Mouse (Mus musculus): ENCODE measurements around the gene Gfra4.
"Not testable (repeated sequence)": the region's sequence is repeated elsewhere in the genome, so short reads cannot be mapped to it uniquely, and the experiment has no call there.

Gfra4 gene

GRCm38 (mm10) chr2:131046025-131046424 is 3.1 kb upstream of the Gfra4 start:
- no peak for DNase-seq (ENCODE audit: low spot score)

GRCm38 (mm10) chr2:131044989-131045720 is 2.3 kb upstream of the Gfra4 start:
- peak; percentile 16 for DNase-seq (ENCODE audit: low spot score)

- no peak for DNase-seq (ENCODE audit: low spot score)
Observed at GRCm38 (mm10) chr2:131044354-131044852, 1.5 kb upstream of the Gfra4 start.

GRCm38 (mm10) chr2:131040854-131041825 is 1.7 kb downstream of the Gfra4 start:
- DNase-seq (ENCODE audit: low spot score): peak; percentile 9

GRCm38 (mm10) chr2:131038675-131039074 is 4.2 kb downstream of the Gfra4 start:
- peak; percentile 5 for DNase-seq (ENCODE audit: low spot score)

- no peak for DNase-seq (ENCODE audit: low spot score)
Observed at GRCm38 (mm10) chr2:131038197-131038596, 4.7 kb downstream of the Gfra4 start.

GRCm38 (mm10) chr2:131037226-131037990 is 5.5 kb downstream of the Gfra4 start:
- DNase-seq (ENCODE audit: low spot score): no peak

GRCm38 (mm10) chr2:131036757-131037156 is 6.1 kb downstream of the Gfra4 start:
- no peak for DNase-seq (ENCODE audit: low spot score)

GRCm38 (mm10) chr2:131036343-131036742 is 6.5 kb downstream of the Gfra4 start:
- no peak for DNase-seq (ENCODE audit: low spot score)

- DNase-seq (ENCODE audit: low spot score): not testable (repeated sequence)
Observed at GRCm38 (mm10) chr2:131031406-131031805, 11.5 kb downstream of the Gfra4 start.

GRCm38 (mm10) chr2:131030998-131031397 is 11.9 kb downstream of the Gfra4 start:
- DNase-seq (ENCODE audit: low spot score): no peak

GRCm38 (mm10) chr2:131030561-131030960 is 12.3 kb downstream of the Gfra4 start:
- DNase-seq (ENCODE audit: low spot score): no peak

GRCm38 (mm10) chr2:131029065-131029935 is 13.6 kb downstream of the Gfra4 start:
- no peak for DNase-seq (ENCODE audit: low spot score)

GRCm38 (mm10) chr2:131026941-131027340 is 15.9 kb downstream of the Gfra4 start:
- DNase-seq (ENCODE audit: low spot score): no peak

GRCm38 (mm10) chr2:131025230-131025629 is 17.7 kb downstream of the Gfra4 start:
- no peak for DNase-seq (ENCODE audit: low spot score)

GRCm38 (mm10) chr2:131010566-131010965 is 32.3 kb downstream of the Gfra4 start:
- no peak for DNase-seq (ENCODE audit: low spot score)

GRCm38 (mm10) chr2:131009123-131009522 is 33.8 kb downstream of the Gfra4 start:
- DNase-seq (ENCODE audit: low spot score): no peak

GRCm38 (mm10) chr2:130992818-130993217 is 50.1 kb downstream of the Gfra4 start:
- DNase-seq (ENCODE audit: low spot score): no peak

Measured in urinary bladder, postnatal 10 days (tissue).